Comparison of ENCODE assay signal across 8 mouse cellular contexts in the genomic region with DNA sequence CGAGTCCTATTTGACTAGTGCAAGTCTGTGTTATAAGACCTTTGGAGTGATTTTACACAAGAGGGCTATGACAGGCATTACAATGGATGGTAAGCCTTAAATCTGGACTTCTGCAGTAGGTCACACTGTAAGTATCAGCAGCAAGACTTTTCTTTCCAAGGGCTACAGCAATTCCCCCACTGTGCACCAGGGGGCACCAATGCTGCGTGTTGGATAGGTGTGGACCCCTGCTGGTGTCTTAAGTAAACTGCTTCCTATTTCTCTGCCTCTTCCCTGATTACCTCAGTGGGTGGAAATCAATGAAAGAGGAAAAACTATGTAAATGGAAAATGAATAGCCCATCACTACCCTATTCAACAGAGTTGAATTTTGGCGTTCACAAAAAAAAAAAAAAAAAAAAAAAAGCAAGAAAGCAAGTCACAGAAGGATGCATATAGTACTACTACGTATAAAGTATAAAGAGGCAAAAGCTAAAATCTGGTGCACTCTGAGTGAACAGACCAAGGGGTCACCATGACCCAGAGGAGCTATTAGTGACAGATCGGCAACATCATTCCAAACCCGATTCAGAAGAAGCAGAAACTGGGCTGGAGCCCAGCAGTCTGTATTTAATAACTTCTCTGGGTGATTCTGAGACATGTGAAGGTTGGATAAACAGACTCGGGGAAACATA. TPM values are rescaled to one million over a fixed set of nuclear protein-coding genes. Genes with fewer than 3 reads are reported as not detected.
DNase-seq lines count a peak whose midpoint lies in the region; ATAC-seq lines count a peak whose summit lies in the region.

No protein-coding gene starts in this region.

- peaks cover 69% of the 10 kb centered on the region for H3K36me3 ChIP-seq in midbrain, embryonic 10.5 days

- 54% methylated on average over 7 of the region's 7 CpGs for WGBS in midbrain, embryonic 10.5 days

- peak; percentile 76 to 84 for DNase-seq in cerebellum, postnatal 25 days
- DNase-seq in frontal cortex, postnatal 25 days (ENCODE audit: low spot score in 2 of 2) = peak; percentile 91 to 96
- DNase-seq in left cerebral cortex, adult 8-10 months (ENCODE audit: low spot score in 2 of 2) = peak; percentile 51 to 90
- peak; percentile 76 for DNase-seq in midbrain, embryonic 10.5 days (ENCODE audit: low spot score)
- peak; percentile 68 to 75 for DNase-seq in right cerebral cortex, postnatal 36 days (ENCODE audit: low spot score in 2 of 2)
- peak; percentile 74 for DNase-seq in yolk sac, embryonic 10.5 days (ENCODE audit: low spot score)

- H3K27me3 ChIP-seq in midbrain, embryonic 10.5 days (ENCODE audit: low read depth, poor library complexity, severe bottlenecking) = no peaks in the 10 kb centered on the region

- H3K4me3 ChIP-seq in midbrain, embryonic 10.5 days = no peak overlapping the region

- no peaks in the 10 kb centered on the region for H3K9me3 ChIP-seq in midbrain, embryonic 10.5 days (replicated peaks)

- peak; percentile 96 for ATAC-seq in activated CD4-positive, CD25-positive, alpha-beta regulatory T cell, adult 4 months
- ATAC-seq in inflammation-experienced regulatory T-cells, adult 6 months = peak; percentile 98

- no peak overlapping the region for H3K27ac ChIP-seq in midbrain, embryonic 10.5 days (replicated peaks)

- H3K4me1 ChIP-seq in midbrain, embryonic 10.5 days = no peaks in the 10 kb centered on the region

RNA-seq across cellular contexts. Expression of a gene that starts 52.4 kb away (rescaled TPM):
- polyA plus RNA-seq in activated CD4-positive, CD25-positive, alpha-beta regulatory T cell, adult 4 months (2017; shearing (Covaris generic)) = 10 to 100 TPM; 17.3 to 27.7 TPM
- polyA plus RNA-seq in inflammation-experienced regulatory T-cells, adult 6 months (2017; shearing (Covaris generic)) = 10 to 100 TPM; 19.9 to 25.3 (median 23.4) TPM
- 10 to 100 TPM; 24.7 to 29.7 (median 26.5) TPM for total RNA-seq in left cerebral cortex, adult 8-10 months (2022)
- 28.1 and 30.0 TPM in 2 replicates for polyA plus RNA-seq in midbrain, embryonic 10.5 days (2016; fragmentation: Nextera tagmentation; extraction: Ambion mirVana)
